Mouse (Mus musculus): Measurements from ENCODE around the gene Ggt5. TPM values are rescaled to one million over a fixed set of nuclear protein-coding genes. Genes with fewer than 3 reads are reported as not detected.
A peak's percentile ranks its signal among the peaks of the same experiment; 100 is the strongest.

Gene Ggt5
- polyA plus RNA-seq, 1 experiment from 2014 or later = 1.6 TPM

DNA sequence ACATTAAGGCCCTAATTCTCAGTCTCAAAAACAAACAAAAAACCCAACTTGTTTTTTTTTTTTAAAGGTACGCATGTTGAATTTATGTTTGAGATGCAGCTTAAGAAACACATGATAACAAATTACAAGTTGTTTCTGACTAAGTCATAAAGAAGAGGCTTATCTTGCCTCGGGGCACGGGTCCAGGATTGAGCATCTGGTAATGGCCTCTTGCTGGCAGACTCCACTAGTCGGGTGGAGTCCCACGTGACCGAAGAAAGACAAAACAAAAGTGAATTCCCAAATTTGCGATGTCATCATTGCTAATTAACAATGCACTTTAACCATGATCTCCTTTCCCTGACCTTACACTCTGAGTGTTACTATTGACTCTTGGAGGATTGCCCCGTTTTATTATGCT is 6.8 kb downstream of the Ggt5 start:
- Histone ChIP-seq H3K4me3 (no peak overlapping the region), H3K27ac (no peak overlapping the region), H3K9me3 (no peaks in the 10 kb centered on the region), H3K27me3 (no peaks in the 10 kb centered on the region), H3K9ac (no peak overlapping the region), H3K4me2 (no peak overlapping the region), H3K36me3 (no peaks in the 10 kb centered on the region), H3K4me1 (peaks cover 10% of the 10 kb centered on the region; the same call in 1 of the 2 replicates)
- ATAC-seq (ENCODE audit: insufficient number of reproducible peaks, low FRiP score, low TSS enrichment, low read depth) = no peak
- WGBS = 62% methylated on average over 8 of the region's 8 CpGs

DNA sequence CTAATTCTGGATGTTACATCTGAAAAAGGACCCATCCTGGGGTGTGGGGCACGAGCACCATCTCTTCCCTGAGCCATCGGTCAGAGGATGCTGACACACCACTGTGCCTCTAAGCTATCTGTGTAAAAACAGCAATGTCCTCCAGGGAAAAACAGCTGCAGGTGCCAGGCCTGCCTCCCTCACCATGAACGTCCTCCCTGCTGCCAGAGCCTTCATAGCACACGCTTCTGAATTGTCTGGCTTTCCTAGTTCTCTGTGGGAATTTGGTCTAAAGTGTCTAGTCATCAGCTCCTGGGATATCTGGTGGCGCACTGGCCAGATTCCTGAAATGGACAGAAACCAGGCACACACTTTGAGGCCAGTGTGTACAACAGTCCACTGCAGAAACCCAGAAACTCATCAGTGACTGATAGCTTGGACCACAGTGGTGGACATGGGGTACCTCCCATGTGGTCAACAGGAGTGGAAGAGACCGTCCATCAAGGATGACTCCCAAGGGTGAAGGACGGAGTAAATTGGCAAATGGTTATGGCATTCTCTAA is 11.1 kb downstream of the Ggt5 start:
- H3K27ac ChIP-seq = no peak overlapping the region

DNA sequence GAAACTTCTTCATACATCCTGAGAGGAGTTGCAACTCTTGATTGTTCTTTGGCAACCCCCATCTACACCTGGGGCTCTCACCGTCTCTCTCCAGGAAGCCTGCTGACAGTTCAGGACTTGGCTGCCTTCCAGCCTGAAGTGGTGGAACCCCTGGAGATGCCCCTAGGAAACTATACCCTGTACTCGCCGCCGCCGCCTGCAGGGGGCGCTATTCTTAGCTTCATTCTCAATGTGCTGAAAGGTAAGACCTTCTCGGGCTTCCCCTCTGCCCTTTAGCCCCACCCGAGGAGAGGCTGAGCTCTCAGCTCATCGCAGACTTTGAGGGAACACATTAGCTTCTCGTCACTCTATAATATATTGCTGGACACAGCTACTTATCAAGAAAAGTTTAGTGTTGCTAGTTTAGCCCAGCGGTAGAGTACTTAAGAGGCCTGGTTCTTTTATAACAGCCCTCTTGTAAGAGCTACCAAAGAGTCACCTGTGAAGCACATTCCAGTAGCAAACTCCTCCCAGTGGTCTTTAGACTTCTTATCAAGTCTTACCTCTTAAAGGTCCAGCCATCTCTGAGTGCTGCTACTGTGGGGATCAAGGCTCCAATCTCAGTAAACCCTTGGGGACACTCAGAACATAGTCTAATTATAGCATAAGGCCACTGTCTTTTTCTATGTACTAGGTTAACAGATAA is 16.2 kb downstream of the Ggt5 start:
- no peak for ATAC-seq (ENCODE audit: insufficient number of reproducible peaks, low FRiP score, low TSS enrichment, low read depth)
- Histone ChIP-seq H3K27me3 (no peaks in the 10 kb centered on the region), H3K4me3 (no peak overlapping the region), H3K9ac (no peak overlapping the region), H3K9me3 (no peaks in the 10 kb centered on the region), H3K4me1 (no peaks in the 10 kb centered on the region), H3K27ac (no peak overlapping the region), H3K4me2 (no peak overlapping the region), H3K36me3 (no peaks in the 10 kb centered on the region)
- 40% methylated on average over 11 of the region's 11 CpGs for WGBS

More for the DNA sequence above, 11.1 kb downstream of the Ggt5 start:
- Histone ChIP-seq H3K4me1 (no peaks in the 10 kb centered on the region), H3K36me3 (no peaks in the 10 kb centered on the region), H3K4me2 (no peak overlapping the region), H3K9me3 (no peaks in the 10 kb centered on the region), H3K9ac (no peak overlapping the region), H3K27me3 (no peaks in the 10 kb centered on the region), H3K4me3 (no peak overlapping the region)
- 83% methylated on average over 7 of the region's 7 CpGs for WGBS
- ATAC-seq (ENCODE audit: insufficient number of reproducible peaks, low FRiP score, low TSS enrichment, low read depth) = no peak

DNA sequence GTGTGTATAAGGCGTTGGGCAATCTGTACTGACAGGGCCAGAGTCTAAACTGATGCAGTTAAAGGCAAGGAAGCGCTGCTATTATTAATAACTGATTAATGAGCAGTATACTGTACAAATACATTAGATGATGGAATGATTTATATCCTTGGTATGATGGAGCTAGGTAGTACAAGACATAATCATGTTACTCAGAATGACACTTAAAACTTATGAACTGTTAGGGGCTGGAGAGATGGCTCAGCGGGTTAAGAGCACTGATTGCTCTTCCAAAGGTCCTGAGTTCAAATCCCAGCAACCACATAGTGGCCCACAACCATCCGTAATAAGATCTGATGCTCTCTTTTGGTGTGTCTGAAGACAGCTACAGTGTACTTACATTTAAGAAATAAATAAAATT is 18.1 kb downstream of the Ggt5 start:
- Histone ChIP-seq H3K4me1 (no peaks in the 10 kb centered on the region), H3K4me2 (no peak overlapping the region), H3K4me3 (no peak overlapping the region), H3K27ac (no peak overlapping the region), H3K9ac (no peak overlapping the region), H3K27me3 (no peaks in the 10 kb centered on the region), H3K9me3 (no peaks in the 10 kb centered on the region), H3K36me3 (no peaks in the 10 kb centered on the region)
- 90% methylated on average over 4 of the region's 4 CpGs for WGBS
- no peak for ATAC-seq (ENCODE audit: insufficient number of reproducible peaks, low FRiP score, low TSS enrichment, low read depth)

DNA sequence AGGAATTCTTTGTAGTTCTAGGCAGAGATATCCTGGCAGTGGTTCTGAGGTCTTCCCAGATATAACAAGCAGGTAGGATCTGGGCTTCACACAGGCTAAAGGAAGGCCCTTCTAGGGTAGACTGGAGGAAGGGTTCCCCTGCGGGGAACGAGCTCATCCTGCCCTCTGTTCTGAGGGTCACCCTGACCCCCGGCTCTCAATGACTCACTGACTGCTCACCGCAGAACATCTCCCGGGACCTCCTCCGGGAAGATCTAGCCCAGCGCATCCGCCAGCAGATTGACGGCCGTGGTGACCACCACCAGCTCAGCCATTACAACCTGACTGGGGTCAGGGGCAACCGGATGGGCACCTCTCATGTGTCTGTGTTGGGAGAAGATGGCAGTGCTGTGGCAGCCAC is 19.8 kb downstream of the Ggt5 start:
- H3K36me3 ChIP-seq = no peaks in the 10 kb centered on the region
- H3K27ac ChIP-seq = no peak overlapping the region
- WGBS = 86% methylated on average over 11 of the region's 11 CpGs
- no peaks in the 10 kb centered on the region for H3K27me3 ChIP-seq
- no peak overlapping the region for H3K9ac ChIP-seq
- H3K4me2 ChIP-seq = no peak overlapping the region
- H3K9me3 ChIP-seq = no peaks in the 10 kb centered on the region
- ATAC-seq (ENCODE audit: insufficient number of reproducible peaks, low FRiP score, low TSS enrichment, low read depth) = no peak
- no peak overlapping the region for H3K4me3 ChIP-seq
- H3K4me1 ChIP-seq = no peaks in the 10 kb centered on the region

DNA sequence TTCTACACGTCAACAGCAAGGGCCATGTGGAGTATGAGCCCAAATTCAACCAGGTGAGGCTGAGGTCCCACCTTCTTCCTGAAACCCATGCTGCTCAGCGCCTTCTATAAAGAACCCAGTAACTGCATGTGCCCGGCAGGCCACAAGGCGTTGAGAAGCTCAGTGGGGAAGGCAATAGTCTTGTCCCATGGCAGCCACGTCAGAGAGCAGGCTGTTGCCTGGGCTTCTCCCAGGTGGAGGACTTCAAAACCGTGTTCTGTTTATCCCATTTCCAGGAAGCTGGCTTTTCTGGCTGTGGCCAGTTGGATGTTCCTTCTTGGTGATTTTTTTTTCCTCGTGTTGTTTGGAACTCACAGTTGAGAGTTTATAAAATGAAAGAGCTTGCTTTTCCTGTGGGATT is 21.3 kb downstream of the Ggt5 start:
- no peak for ATAC-seq (ENCODE audit: insufficient number of reproducible peaks, low FRiP score, low TSS enrichment, low read depth)
- no peaks in the 10 kb centered on the region for H3K27me3 ChIP-seq
- no peak overlapping the region for H3K9ac ChIP-seq
- no peak overlapping the region for H3K4me3 ChIP-seq
- no peak overlapping the region for H3K27ac ChIP-seq
- WGBS = 58% methylated on average over 7 of the region's 7 CpGs
- H3K4me2 ChIP-seq = no peak overlapping the region
- H3K36me3 ChIP-seq = no peaks in the 10 kb centered on the region
- no peaks in the 10 kb centered on the region for H3K4me1 ChIP-seq
- H3K9me3 ChIP-seq = no peaks in the 10 kb centered on the region

DNA sequence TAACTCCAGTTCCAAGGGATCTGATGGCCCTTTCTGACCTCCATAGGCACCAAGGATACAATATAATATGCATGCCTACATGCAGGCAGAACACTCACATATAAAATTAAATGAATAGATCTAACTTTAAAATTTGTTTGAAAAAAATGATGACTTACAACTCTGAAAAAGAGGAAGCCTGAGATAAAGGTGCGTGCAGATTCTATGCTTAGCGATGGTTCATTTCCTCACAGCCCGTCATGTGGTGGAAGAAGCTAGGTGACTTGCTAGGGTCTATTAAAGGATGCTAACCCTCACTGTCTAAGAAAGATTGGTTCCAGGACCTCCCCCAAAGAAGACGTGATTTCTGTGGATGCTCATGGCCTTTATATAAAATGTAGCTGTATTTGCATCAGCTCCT is 26.9 kb downstream of the Ggt5 start:
- no peaks in the 10 kb centered on the region for H3K27me3 ChIP-seq
- no peaks in the 10 kb centered on the region for H3K4me1 ChIP-seq
- no peak overlapping the region for H3K9ac ChIP-seq
- H3K27ac ChIP-seq = no peak overlapping the region
- 88% methylated on average over 4 of the region's 4 CpGs for WGBS
- no peaks in the 10 kb centered on the region for H3K9me3 ChIP-seq
- no peak overlapping the region for H3K4me2 ChIP-seq
- no peak for ATAC-seq (ENCODE audit: insufficient number of reproducible peaks, low FRiP score, low TSS enrichment, low read depth)
- no peaks in the 10 kb centered on the region for H3K36me3 ChIP-seq
- H3K4me3 ChIP-seq = no peak overlapping the region

DNA sequence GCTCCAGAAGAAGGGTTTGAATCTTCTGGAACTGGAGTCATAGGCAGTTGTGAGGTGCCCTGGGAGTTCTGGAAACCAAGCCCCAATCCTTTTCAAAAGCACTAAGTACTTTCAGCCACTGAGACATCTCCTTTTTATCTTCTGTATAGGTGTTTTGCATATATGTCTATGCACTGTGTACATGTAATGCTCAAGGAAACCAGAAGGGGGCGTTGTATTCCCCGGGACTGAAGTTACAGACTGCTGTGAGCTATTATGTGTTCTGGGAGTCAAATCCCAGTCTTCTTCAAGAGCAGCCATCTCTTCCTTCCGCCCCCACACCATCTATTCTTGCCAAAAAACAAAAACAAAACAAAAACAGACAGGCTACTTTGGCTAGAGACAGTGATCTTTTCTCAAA is 31.7 kb downstream of the Ggt5 start:
- Histone ChIP-seq H3K4me3 (no peak overlapping the region), H3K27ac (no peak overlapping the region), H3K27me3 (no peaks in the 10 kb centered on the region), H3K9ac (no peak overlapping the region), H3K9me3 (no peaks in the 10 kb centered on the region), H3K4me2 (no peak overlapping the region), H3K4me1 (no peaks in the 10 kb centered on the region), H3K36me3 (no peaks in the 10 kb centered on the region)
- ATAC-seq (ENCODE audit: insufficient number of reproducible peaks, low FRiP score, low TSS enrichment, low read depth) = no peak
- WGBS = 53% methylated on average over 3 of the region's 3 CpGs

DNA sequence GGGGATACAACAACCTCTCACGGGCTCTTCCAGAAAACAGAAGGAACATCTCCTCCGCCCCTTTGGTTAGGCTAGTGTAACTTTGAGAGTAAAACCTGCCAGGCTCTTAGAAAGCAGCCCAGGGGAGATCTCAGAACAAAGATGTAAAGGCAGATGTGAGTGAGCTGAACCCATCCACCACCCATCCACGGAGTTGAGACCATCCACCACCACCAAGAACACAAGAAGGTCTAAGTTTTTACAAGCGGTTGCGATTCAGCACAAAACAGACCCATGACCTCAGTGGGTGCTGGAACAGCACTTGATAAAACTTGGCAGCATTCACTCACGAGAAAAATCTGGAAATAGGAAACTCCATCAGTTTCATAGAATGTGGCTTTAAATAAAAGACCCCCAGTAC is 36.8 kb downstream of the Ggt5 start:
- 39% methylated on average over 6 of the region's 6 CpGs for WGBS

DNA sequence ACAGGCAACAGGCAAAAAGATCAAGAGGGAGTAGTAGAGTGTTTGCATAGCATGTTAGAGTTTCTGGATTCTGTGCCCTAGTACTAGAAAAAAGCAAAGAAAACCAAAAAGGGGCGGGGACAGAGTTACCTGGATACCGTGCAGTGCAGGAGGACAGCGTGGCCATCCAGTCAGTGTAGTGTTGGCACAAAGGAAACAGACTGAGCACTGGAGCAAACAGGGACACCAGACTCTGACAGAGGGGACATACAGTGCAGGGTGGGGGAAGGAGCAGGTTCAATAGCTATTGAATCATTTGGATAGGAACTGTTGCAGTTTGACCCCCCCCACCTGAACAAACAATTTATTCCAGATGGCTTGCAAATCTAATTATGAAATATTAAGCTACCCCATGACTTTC is 37.9 kb downstream of the Ggt5 start:
- 0 out of 2 replicates have a peak, but pooled peaks cover 4% of the 10 kb centered on the region for H3K4me1 ChIP-seq
- H3K9me3 ChIP-seq = no peaks in the 10 kb centered on the region
- H3K36me3 ChIP-seq = no peaks in the 10 kb centered on the region
- H3K9ac ChIP-seq = no peak overlapping the region
- H3K27me3 ChIP-seq = no peaks in the 10 kb centered on the region
- no peak overlapping the region for H3K4me2 ChIP-seq
- H3K4me3 ChIP-seq = no peak overlapping the region
- H3K27ac ChIP-seq = no peak overlapping the region
- ATAC-seq (ENCODE audit: insufficient number of reproducible peaks, low FRiP score, low TSS enrichment, low read depth) = no peak
- WGBS = 60% methylated on average over 3 of the region's 3 CpGs

More for the DNA sequence above, 36.8 kb downstream of the Ggt5 start:
- Histone ChIP-seq H3K4me2 (no peak overlapping the region), H3K36me3 (no peaks in the 10 kb centered on the region), H3K4me3 (no peak overlapping the region), H3K27me3 (no peaks in the 10 kb centered on the region), H3K9ac (no peak overlapping the region), H3K9me3 (no peaks in the 10 kb centered on the region), H3K4me1 (0 out of 2 replicates have a peak, but pooled peaks cover 4% of the 10 kb centered on the region), H3K27ac (no peak overlapping the region)
- no peak for ATAC-seq (ENCODE audit: insufficient number of reproducible peaks, low FRiP score, low TSS enrichment, low read depth)

DNA sequence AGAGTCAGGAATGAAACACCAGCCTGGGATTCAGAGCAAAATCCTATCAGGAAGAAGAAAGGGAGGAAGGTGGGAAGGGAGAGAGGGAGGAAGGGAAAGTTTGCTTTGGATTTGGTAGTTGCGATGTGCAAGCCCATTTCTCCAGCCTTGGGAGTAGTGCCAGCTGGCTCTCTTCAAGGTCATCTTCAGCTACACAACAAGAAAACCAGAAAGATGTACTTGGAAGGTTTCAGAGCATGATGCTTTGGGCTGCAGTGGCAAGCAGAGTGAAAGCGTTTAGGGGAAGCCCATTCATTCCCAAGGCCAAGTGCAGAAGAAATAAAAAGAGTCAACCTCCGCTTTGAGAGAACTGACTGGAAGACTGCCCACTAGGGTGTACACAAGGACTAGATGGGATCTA is 38.4 kb downstream of the Ggt5 start:
- WGBS = 62% methylated on average over 3 of the region's 3 CpGs
- no peak for ATAC-seq (ENCODE audit: insufficient number of reproducible peaks, low FRiP score, low TSS enrichment, low read depth)
- Histone ChIP-seq H3K27ac (no peak overlapping the region), H3K4me1 (0 out of 2 replicates have a peak, but pooled peaks cover 4% of the 10 kb centered on the region), H3K36me3 (no peaks in the 10 kb centered on the region), H3K9ac (no peak overlapping the region), H3K9me3 (no peaks in the 10 kb centered on the region), H3K27me3 (no peaks in the 10 kb centered on the region), H3K4me3 (no peak overlapping the region), H3K4me2 (no peak overlapping the region)

DNA sequence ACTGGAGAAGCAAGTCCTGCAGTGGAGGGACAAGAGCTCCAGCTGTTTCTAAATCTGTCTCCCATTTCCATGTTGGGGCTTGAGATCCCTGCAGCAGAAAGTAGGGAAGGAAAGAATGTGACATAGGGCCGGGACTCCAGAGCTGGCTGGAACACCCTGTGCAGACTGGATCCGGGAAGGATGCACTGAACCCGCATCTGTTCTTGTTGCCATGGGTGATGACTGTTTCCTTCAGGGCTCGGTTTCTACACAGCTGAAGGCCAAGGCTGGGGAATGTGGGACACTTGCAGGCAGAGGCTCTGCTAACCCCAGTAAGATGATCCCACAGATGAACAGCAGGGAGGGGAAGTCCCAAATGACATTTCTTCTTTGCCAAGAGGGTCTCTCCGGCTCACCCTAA is 43.5 kb downstream of the Ggt5 start:
- ATAC-seq (ENCODE audit: insufficient number of reproducible peaks, low FRiP score, low TSS enrichment, low read depth) = peak; percentile 73
- no peaks in the 10 kb centered on the region for H3K9me3 ChIP-seq
- peak overlapping the region; percentile 57 for H3K27ac ChIP-seq
- H3K27me3 ChIP-seq = no peaks in the 10 kb centered on the region
- no peak overlapping the region for H3K4me2 ChIP-seq
- H3K9ac ChIP-seq = no peak overlapping the region
- no peak overlapping the region for H3K4me3 ChIP-seq
- peaks cover 6% of the 10 kb centered on the region; the same call in 1 of the 2 replicates for H3K4me1 ChIP-seq
- no peaks in the 10 kb centered on the region for H3K36me3 ChIP-seq
- WGBS = 44% methylated on average over 5 of the region's 5 CpGs
